17 mouse cellular contexts compared by ENCODE assay signal in genomic region chr14:14353081-14353732, GRCm38 (mm10). TPM values are rescaled to one million over a fixed set of nuclear protein-coding genes. Genes with fewer than 3 reads are reported as not detected.
A peak's percentile ranks its signal among the peaks of the same experiment; 100 is the strongest.
DNase-seq lines count a peak whose midpoint lies in the region; ATAC-seq lines count a peak whose summit lies in the region.
"Had no signal": no experiment of that assay in that cellular context is flagged by ENCODE, and none has a peak within 500 bp of the region (broad histone marks: within the 10 kb centered on the region; RNA-seq: fewer than 3 reads in every experiment).

No protein-coding gene starts in this region.

- H3K9ac ChIP-seq in forebrain, embryonic 11.5 days (ENCODE audit: low read length) = no peak overlapping the region

- no peaks in the 10 kb centered on the region for H3K4me1 ChIP-seq in forebrain, embryonic 11.5 days (replicated peaks; ENCODE audit: control insufficient read depth, insufficient read depth, low read length)
- no peaks in the 10 kb centered on the region for H3K4me1 ChIP-seq in forebrain, embryonic 10.5 days

- H3K4me2 ChIP-seq in forebrain, embryonic 11.5 days (ENCODE audit: low read depth, low read length, severe bottlenecking) = no peak overlapping the region

- H3K27ac ChIP-seq in forebrain, embryonic 11.5 days (ENCODE audit: low read depth, low read length) = no peak overlapping the region
- H3K27ac ChIP-seq in forebrain, embryonic 10.5 days = no peak overlapping the region
- H3K27ac ChIP-seq: kidney, postnatal 0 days had no signal

- no peak for DNase-seq in forebrain, embryonic 11.5 days (ENCODE audit: low spot score)
- DNase-seq in forebrain, embryonic 10.5 days (ENCODE audit: extremely low spot score, low spot score) = no peak
- DNase-seq in 416B (ENCODE audit: low read depth) (peak; percentile 39), ZHBTc4 (ENCODE audit: low read depth, low spot score) (peak; percentile 57)
- DNase-seq in ovary, postnatal 14 days (ENCODE audit: low spot score) = no peak
- DNase-seq in cerebellum, postnatal 14 days = no peak
- no peak for DNase-seq in layer of hippocampus, postnatal 36 days
- DNase-seq: cerebellum, adult 8-10 months; heart, adult 18-20 months; heart, postnatal 36 days; lung, adult 2 months; thymus, adult 18-20 months had no signal

- 90% methylated on average over 7 of the region's 7 CpGs for WGBS in forebrain, embryonic 11.5 days
- WGBS in forebrain, embryonic 10.5 days = 94% methylated on average over 7 of the region's 7 CpGs

- no peak overlapping the region for H3K4me3 ChIP-seq in forebrain, embryonic 11.5 days (ENCODE audit: low read depth, low read length)
- H3K4me3 ChIP-seq in forebrain, embryonic 10.5 days = no peak overlapping the region

- ATAC-seq in forebrain, embryonic 11.5 days (replicated peaks; ENCODE audit: low FRiP score) = 0 out of 2 replicates have a peak, but pooled peaks have one; percentile 8
- ATAC-seq in inflammation-experienced regulatory T-cells, adult 6 months = peak; percentile 5

- H3K27me3 ChIP-seq in forebrain, embryonic 11.5 days (ENCODE audit: control insufficient read depth, insufficient read depth, low read length) = no peaks in the 10 kb centered on the region
- H3K27me3 ChIP-seq in forebrain, embryonic 10.5 days (ENCODE audit: poor library complexity, severe bottlenecking) = no peaks in the 10 kb centered on the region

- H3K9me3 ChIP-seq in forebrain, embryonic 11.5 days (ENCODE audit: control insufficient read depth, low read length) = peaks cover 29% of the 10 kb centered on the region
- H3K9me3 ChIP-seq in forebrain, embryonic 10.5 days = peaks cover 81% of the 10 kb centered on the region

- no peaks in the 10 kb centered on the region for H3K36me3 ChIP-seq in forebrain, embryonic 11.5 days (ENCODE audit: control insufficient read depth, insufficient read depth, low read length)
- H3K36me3 ChIP-seq in forebrain, embryonic 10.5 days (replicated peaks) = peaks cover 28% of the 10 kb centered on the region

RNA-seq across cellular contexts. Expression of gene Il3ra, which starts 7.1 kb away (rescaled TPM):
- polyA plus RNA-seq in forebrain, embryonic 11.5 days (2014; fragmentation: Nextera tagmentation; extraction: Ambion mirVana) = 1.8 and 3.2 TPM in 2 replicates
- polyA plus RNA-seq in forebrain, embryonic 10.5 days (2016; fragmentation: Nextera tagmentation; extraction: Ambion mirVana) = 1.6 and 2.2 TPM in 2 replicates
- polyA plus RNA-seq in inflammation-experienced regulatory T-cells, adult 6 months (2017; shearing (Covaris generic)) = 1 to 10 TPM; 3.6 to 10.0 (median 4.1) TPM
- total RNA-seq in layer of hippocampus, postnatal 36 days (2021) = 1 to 10 TPM; 3.0 TPM

RNA-seq across cellular contexts. Expression of gene Olfr31, which starts 30.6 kb away (rescaled TPM):
- not detected in 2 replicates for polyA plus RNA-seq in forebrain, embryonic 11.5 days (2014; fragmentation: Nextera tagmentation; extraction: Ambion mirVana)
- not detected in 2 replicates for polyA plus RNA-seq in forebrain, embryonic 10.5 days (2016; fragmentation: Nextera tagmentation; extraction: Ambion mirVana)
- polyA plus RNA-seq in inflammation-experienced regulatory T-cells, adult 6 months (2017; shearing (Covaris generic)) = under 1 TPM in 1 of 3 experiments, not detected in 2; 0.13 TPM
- not detected for total RNA-seq in layer of hippocampus, postnatal 36 days (2021)
- total RNA-seq: heart, adult 18-20 months; heart, postnatal 36 days; layer of hippocampus, postnatal 25 days; monocyte, adult 5-6 weeks had no signal
- polyA plus RNA-seq: kidney, postnatal 0 days; limb, embryonic 14.5 days; lung, adult 2 months had no signal

RNA-seq across cellular contexts. Expression of gene Olfr721-ps1, which starts 47.9 kb away (rescaled TPM):
- not detected in 2 replicates for polyA plus RNA-seq in forebrain, embryonic 11.5 days (2014; fragmentation: Nextera tagmentation; extraction: Ambion mirVana)
- polyA plus RNA-seq in forebrain, embryonic 10.5 days (2016; fragmentation: Nextera tagmentation; extraction: Ambion mirVana) = not detected in 2 replicates
- not detected for polyA plus RNA-seq in inflammation-experienced regulatory T-cells, adult 6 months (2017; shearing (Covaris generic))
- total RNA-seq in layer of hippocampus, postnatal 36 days (2021) = not detected
- total RNA-seq: heart, adult 18-20 months; heart, postnatal 36 days; layer of hippocampus, postnatal 25 days; monocyte, adult 5-6 weeks had no signal
- polyA plus RNA-seq: kidney, postnatal 0 days; limb, embryonic 14.5 days; lung, adult 2 months had no signal

Comparison
In these comparisons a context has a peak if more than half of its experiments do, and no peak if none do; other contexts are left out.
1. DNase-seq: peak in 416B (single experiment) and ZHBTc4 (single experiment); none in forebrain, embryonic 11.5 days (single experiment), forebrain, embryonic 10.5 days (single experiment), ovary, postnatal 14 days (single experiment), cerebellum, postnatal 14 days (0 of 2) and layer of hippocampus, postnatal 36 days (0 of 2).